ENCODE assay signal across 9 mouse cellular contexts in the genomic region with DNA sequence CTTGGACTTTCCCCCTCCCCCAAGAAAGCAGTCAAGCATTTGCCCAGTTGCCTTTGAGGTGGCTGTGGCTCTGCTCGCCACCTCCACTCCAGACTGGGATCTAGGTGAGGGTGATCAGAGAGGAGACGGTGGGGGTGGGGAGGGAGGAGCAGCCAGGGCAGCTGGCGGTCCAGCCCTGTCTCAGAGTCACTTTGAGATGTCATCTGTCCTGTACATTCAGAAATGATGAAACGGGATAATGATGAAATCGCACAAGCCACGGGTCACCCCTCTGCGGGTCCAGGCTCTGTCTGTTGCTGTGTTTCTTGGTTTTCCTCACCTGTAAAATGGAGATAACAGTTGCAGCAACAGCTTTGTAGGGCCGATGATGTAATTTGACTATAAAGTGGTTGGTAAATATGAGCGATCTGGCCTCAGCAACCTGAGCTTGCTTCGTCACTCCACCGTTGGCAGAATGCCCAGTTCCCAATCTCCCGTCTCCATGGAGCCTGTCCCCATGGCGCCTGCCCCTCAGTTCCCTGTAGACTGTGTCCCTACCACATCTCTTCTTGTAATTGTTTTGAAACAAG. TPM values are rescaled to one million over a fixed set of nuclear protein-coding genes. Genes with fewer than 3 reads are reported as not detected.
DNase-seq lines count a peak whose midpoint lies in the region; ATAC-seq and TF ChIP-seq lines count a peak whose summit lies in the region.
"Had no signal": no experiment of that assay in that cellular context is flagged by ENCODE, and none has a peak within 500 bp of the region (broad histone marks: within the 10 kb centered on the region; RNA-seq: fewer than 3 reads in every experiment).

No protein-coding gene starts in this region.

- TF ChIP-seq CTCF in cortical plate, adult 2 months (IDR thresholded peaks at IDR 0.05; ENCODE audit: extremely low read depth, insufficient read depth, low read length) = no peak

- H3K4me1 ChIP-seq in neural tube, embryonic 11.5 days (ENCODE audit: control insufficient read depth, insufficient read depth, low read length) = peaks cover 10% of the 10 kb centered on the region
- peaks cover 5% of the 10 kb centered on the region; the same call in 1 of the 2 replicates for H3K4me1 ChIP-seq in cortical plate, adult 2 months (ENCODE audit: control insufficient read depth, insufficient read depth, low read length)
- H3K4me1 ChIP-seq in limb, embryonic 14.5 days (ENCODE audit: control insufficient read depth, insufficient read depth, low read length) = peaks cover 17% of the 10 kb centered on the region
- H3K4me1 ChIP-seq in midbrain, embryonic 15.5 days = peaks cover 18% of the 10 kb centered on the region
- peaks cover 24% of the 10 kb centered on the region for H3K4me1 ChIP-seq in stomach, embryonic 16.5 days (ENCODE audit: control insufficient read depth, insufficient read depth, low read length)

- no peaks in the 10 kb centered on the region for H3K27me3 ChIP-seq in neural tube, embryonic 11.5 days (ENCODE audit: control insufficient read depth, insufficient read depth, low read length)
- no peaks in the 10 kb centered on the region for H3K27me3 ChIP-seq in limb, embryonic 14.5 days (ENCODE audit: control insufficient read depth, insufficient read depth, low read length)
- H3K27me3 ChIP-seq in midbrain, embryonic 15.5 days (replicated peaks) = no peaks in the 10 kb centered on the region
- H3K27me3 ChIP-seq in stomach, embryonic 16.5 days (ENCODE audit: control insufficient read depth, insufficient read depth, low read length) = no peaks in the 10 kb centered on the region
- H3K27me3 ChIP-seq: CH12.LX had no signal

- no peak for DNase-seq in neural tube, embryonic 11.5 days (ENCODE audit: low spot score)
- DNase-seq in neural tube, embryonic 10.5 days (ENCODE audit: extremely low spot score, low spot score) = no peak
- DNase-seq in heart, adult 18-20 months = peak; percentile 85 to 87
- peak; percentile 79 for DNase-seq in kidney, adult 18-20 months
- DNase-seq in limb, embryonic 14.5 days (ENCODE audit: low spot score) = peak; percentile 62

- H3K4me3 ChIP-seq in neural tube, embryonic 11.5 days (ENCODE audit: low read depth, low read length) = no peak overlapping the region
- peak overlapping the region; percentile 4; the same call in 1 of the 2 replicates for H3K4me3 ChIP-seq in cortical plate, adult 2 months (ENCODE audit: insufficient read depth, low read length)
- peak overlapping the region; percentile 27 for H3K4me3 ChIP-seq in limb, embryonic 14.5 days (replicated peaks; ENCODE audit: low read length)
- peak overlapping the region; percentile 18 for H3K4me3 ChIP-seq in midbrain, embryonic 15.5 days
- H3K4me3 ChIP-seq in stomach, embryonic 16.5 days (replicated peaks; ENCODE audit: low read length) = peak overlapping the region; percentile 7

- WGBS in neural tube, embryonic 11.5 days = 60% methylated on average over 13 of the region's 13 CpGs
- 34% methylated on average over 13 of the region's 13 CpGs for WGBS in limb, embryonic 14.5 days
- whole genome bisulfite sequencing in midbrain, embryonic 15.5 days = 42% methylated on average over 13 of the region's 13 CpGs
- 26% methylated on average over 13 of the region's 13 CpGs for WGBS in stomach, embryonic 16.5 days

- H3K36me3 ChIP-seq in neural tube, embryonic 11.5 days (ENCODE audit: control insufficient read depth, insufficient read depth, low read length) = no peaks in the 10 kb centered on the region
- no peaks in the 10 kb centered on the region for H3K36me3 ChIP-seq in limb, embryonic 14.5 days (ENCODE audit: control insufficient read depth, insufficient read depth, low read length)
- H3K36me3 ChIP-seq in midbrain, embryonic 15.5 days (replicated peaks) = no peaks in the 10 kb centered on the region
- no peaks in the 10 kb centered on the region for H3K36me3 ChIP-seq in stomach, embryonic 16.5 days (ENCODE audit: control insufficient read depth, insufficient read depth, low read length)

- H3K9ac ChIP-seq in neural tube, embryonic 11.5 days (ENCODE audit: low read length) = peak overlapping the region; percentile 52
- H3K9ac ChIP-seq in limb, embryonic 14.5 days (ENCODE audit: low read depth, low read length, severe bottlenecking) = peak overlapping the region; percentile 49
- no peak overlapping the region for H3K9ac ChIP-seq in midbrain, embryonic 15.5 days
- H3K9ac ChIP-seq in stomach, embryonic 16.5 days (ENCODE audit: low read length) = peak overlapping the region; percentile 61

- TF ChIP-seq POLR2A in cortical plate, adult 2 months (IDR thresholded peaks at IDR 0.05; ENCODE audit: extremely low read depth, insufficient read depth, low read length) = no peak
- no peak for TF ChIP-seq POLR2A in limb, embryonic 14.5 days (IDR thresholded peaks at IDR 0.05; ENCODE audit: borderline replicate concordance, extremely low read depth, insufficient read depth, insufficient read length)

- peak; percentile 26; the same call in 1 of the 2 replicates for ATAC-seq in neural tube, embryonic 11.5 days (ENCODE audit: insufficient read depth, low FRiP score, low TSS enrichment)
- peak; percentile 62; the same call in 1 of the 2 replicates for ATAC-seq in limb, embryonic 14.5 days (ENCODE audit: low FRiP score, low read depth)
- ATAC-seq in midbrain, embryonic 15.5 days (replicated peaks) = peak; percentile 53
- ATAC-seq in stomach, embryonic 16.5 days (ENCODE audit: insufficient read depth, low FRiP score) = peak; percentile 88

- H3K9me3 ChIP-seq in neural tube, embryonic 11.5 days (ENCODE audit: control insufficient read depth, low read length) = no peaks in the 10 kb centered on the region
- H3K9me3 ChIP-seq in limb, embryonic 14.5 days (ENCODE audit: control insufficient read depth, low read length) = no peaks in the 10 kb centered on the region
- H3K9me3 ChIP-seq in midbrain, embryonic 15.5 days = no peaks in the 10 kb centered on the region
- H3K9me3 ChIP-seq in stomach, embryonic 16.5 days (replicated peaks; ENCODE audit: control insufficient read depth, low read length) = no peaks in the 10 kb centered on the region

- H3K4me2 ChIP-seq in neural tube, embryonic 11.5 days (ENCODE audit: low read depth) = peak overlapping the region; percentile 29
- H3K4me2 ChIP-seq in limb, embryonic 14.5 days (replicated peaks; ENCODE audit: low read depth, low read length, severe bottlenecking) = peak overlapping the region; percentile 62
- peak overlapping the region; percentile 48 for H3K4me2 ChIP-seq in midbrain, embryonic 15.5 days
- peak overlapping the region; percentile 43 for H3K4me2 ChIP-seq in stomach, embryonic 16.5 days (ENCODE audit: low read depth, low read length)

- H3K27ac ChIP-seq in neural tube, embryonic 11.5 days (ENCODE audit: low read depth, low read length) = no peak overlapping the region
- H3K27ac ChIP-seq in cortical plate, adult 2 months (ENCODE audit: insufficient read depth, low read length) = peak overlapping the region; percentile 19
- peak overlapping the region; percentile 65; the same call in 1 of the 2 replicates for H3K27ac ChIP-seq in limb, embryonic 14.5 days (replicated peaks; ENCODE audit: low read depth, low read length)
- H3K27ac ChIP-seq in midbrain, embryonic 15.5 days = peak overlapping the region; percentile 73
- H3K27ac ChIP-seq in stomach, embryonic 16.5 days (ENCODE audit: low read length) = peak overlapping the region; percentile 47

RNA-seq across cellular contexts. Expression of gene Ddit4, which starts 8.1 kb away (rescaled TPM):
- 5.2 and 7.0 TPM in 2 replicates for polyA plus RNA-seq in neural tube, embryonic 11.5 days (2014; fragmentation: Nextera tagmentation; extraction: Ambion mirVana)
- polyA plus RNA-seq in cortical plate, adult 2 months (2012; rRNA removed) = 35.7 and 38.3 TPM in 2 replicates
- total RNA-seq in heart, adult 18-20 months (2021) = 100 to 1,000 TPM; 158 to 190 TPM
- 117 and 138 TPM in 2 replicates for polyA plus RNA-seq in limb, embryonic 14.5 days (2012; rRNA removed)
- 8.5 and 8.6 TPM in 2 replicates for polyA plus RNA-seq in limb, embryonic 14.5 days (2014; fragmentation: Nextera tagmentation; extraction: Ambion mirVana)
- polyA plus RNA-seq in midbrain, embryonic 15.5 days (2015; fragmentation: Nextera tagmentation; extraction: Ambion mirVana) = 52.6 and 59.4 TPM in 2 replicates
- polyA plus RNA-seq in stomach, embryonic 16.5 days (2015; fragmentation: Nextera tagmentation; extraction: Ambion mirVana) = 30.4 and 34.8 TPM in 2 replicates

RNA-seq across cellular contexts. Expression of gene Ascc1, which starts 59.1 kb away (rescaled TPM):
- polyA plus RNA-seq in neural tube, embryonic 11.5 days (2014; fragmentation: Nextera tagmentation; extraction: Ambion mirVana) = 34.9 and 35.4 TPM in 2 replicates
- polyA plus RNA-seq in cortical plate, adult 2 months (2012; rRNA removed) = 22.5 and 22.7 TPM in 2 replicates
- total RNA-seq in heart, adult 18-20 months (2021) = 10 to 100 TPM; 23.2 to 25.9 TPM
- 29.4 and 32.9 TPM in 2 replicates for polyA plus RNA-seq in limb, embryonic 14.5 days (2012; rRNA removed)
- 41.2 and 45.4 TPM in 2 replicates for polyA plus RNA-seq in limb, embryonic 14.5 days (2014; fragmentation: Nextera tagmentation; extraction: Ambion mirVana)
- 47.4 and 48.7 TPM in 2 replicates for polyA plus RNA-seq in midbrain, embryonic 15.5 days (2015; fragmentation: Nextera tagmentation; extraction: Ambion mirVana)
- 45.2 and 46.2 TPM in 2 replicates for polyA plus RNA-seq in stomach, embryonic 16.5 days (2015; fragmentation: Nextera tagmentation; extraction: Ambion mirVana)

RNA-seq across cellular contexts. Expression of gene Anapc16, which starts 59.4 kb away (rescaled TPM):
- polyA plus RNA-seq in neural tube, embryonic 11.5 days (2014; fragmentation: Nextera tagmentation; extraction: Ambion mirVana) = 89.1 and 90.4 TPM in 2 replicates
- polyA plus RNA-seq in cortical plate, adult 2 months (2012; rRNA removed) = 96.3 and 98.7 TPM in 2 replicates
- total RNA-seq in heart, adult 18-20 months (2021) = 10 to 100 TPM; 73.8 to 84.0 TPM
- polyA plus RNA-seq in limb, embryonic 14.5 days (2012; rRNA removed) = 105 and 109 TPM in 2 replicates
- 110 and 114 TPM in 2 replicates for polyA plus RNA-seq in limb, embryonic 14.5 days (2014; fragmentation: Nextera tagmentation; extraction: Ambion mirVana)
- 106 and 109 TPM in 2 replicates for polyA plus RNA-seq in midbrain, embryonic 15.5 days (2015; fragmentation: Nextera tagmentation; extraction: Ambion mirVana)
- 75.6 and 90.7 TPM in 2 replicates for polyA plus RNA-seq in stomach, embryonic 16.5 days (2015; fragmentation: Nextera tagmentation; extraction: Ambion mirVana)

Comparison
In these comparisons a context has a peak if more than half of its experiments do, and no peak if none do; other contexts are left out.
1. ATAC-seq: peak in every context shown above with its lines; median percentile 88 in stomach, embryonic 16.5 days; 62 in limb, embryonic 14.5 days; 53 in midbrain, embryonic 15.5 days; 26 in neural tube, embryonic 11.5 days.
2. DNase-seq: peak in heart, adult 18-20 months (2 of 2), kidney, adult 18-20 months (single experiment) and limb, embryonic 14.5 days (single experiment); none in neural tube, embryonic 11.5 days (single experiment) and neural tube, embryonic 10.5 days (single experiment).
3. Peak in every context shown above with its lines, with median percentiles within 50 percentile points of each other: H3K4me2 ChIP-seq.